Mouse (Mus musculus) limb, embryonic 14.5 days (tissue): ENCODE measurements at regions not wholly inside any gene's neighbourhood (a gene's known extent, or its start where the extent isn't known, plus 50 kb on each side); places are given as distances from the start of the nearest gene placed in this dataset.

ENCODE experiments used
- ATAC-seq: fragments of 200-750 bp; cut with Nextera tagmentation; 2 replicates; pipeline ENCODE4 v1.8.0; 2017; ENCODE audit warnings: low read depth, moderate number of reproducible peaks, moderate TSS enrichment; ENCODE audit not compliant: low FRiP score
- DNase-seq: peaks from one replicate; pipeline ENCODE4 v3.0.0-alpha.2; 2015; ENCODE audit warnings: low spot score
- H3K27ac ChIP-seq: fragments of 300-500 bp; sonication (generic); replicated peaks from 2 replicates; pipeline ENCODE4 v1.5.1; 2014; ENCODE audit warnings: low read depth, mild to moderate bottlenecking, low read length, moderate library complexity, mixed read lengths
- H3K27me3 ChIP-seq: fragments of 300-500 bp; sonication (generic); 2 replicates; pipeline ENCODE4 v1.6.1; 2014; ENCODE audit warnings: low read length, mixed read lengths; ENCODE audit not compliant: control insufficient read depth, insufficient read depth
- H3K36me3 ChIP-seq: fragments of 300-500 bp; sonication (generic); 2 replicates; pipeline ENCODE4 v1.6.1; 2014; ENCODE audit warnings: mild to moderate bottlenecking, low read length, moderate library complexity, mixed read lengths; ENCODE audit not compliant: control insufficient read depth, insufficient read depth
- H3K4me1 ChIP-seq: fragments of 300-500 bp; sonication (generic); 2 replicates; pipeline ENCODE4 v1.6.1; 2014; ENCODE audit warnings: antibody characterized with exemption, low read length, mixed read lengths; ENCODE audit not compliant: control insufficient read depth, insufficient read depth
- H3K4me2 ChIP-seq: fragments of 300-500 bp; sonication (generic); replicated peaks from 2 replicates; pipeline ENCODE4 v1.6.1; 2014; ENCODE audit warnings: low read depth, mild to moderate bottlenecking, low read length, moderate library complexity; ENCODE audit not compliant: severe bottlenecking
- H3K4me3 ChIP-seq: fragments of 300-500 bp; sonication (generic); replicated peaks from 2 replicates; pipeline ENCODE4 v1.5.1; 2014; ENCODE audit warnings: low read length
- H3K9ac ChIP-seq: fragments of 300-500 bp; sonication (generic); 2 replicates; pipeline ENCODE4 v1.6.1; 2014; ENCODE audit warnings: mild to moderate bottlenecking, low read depth, low read length, moderate library complexity; ENCODE audit not compliant: severe bottlenecking
- H3K9me3 ChIP-seq: fragments of 300-500 bp; sonication (generic); 2 replicates; pipeline ENCODE4 v1.6.1; 2016; ENCODE audit warnings: low read length; ENCODE audit not compliant: control insufficient read depth
- POLR2A ChIP-seq: fragments of 200-500 bp; IDR thresholded peaks from 2 replicates; pipeline ENCODE4 v1.8.0; 2012; ENCODE audit warnings: inconsistent platforms, mild to moderate bottlenecking, moderate library complexity, borderline replicate concordance; ENCODE audit not compliant: insufficient read depth, insufficient read length; ENCODE audit errors: extremely low read depth
- WGBS: fragments of 180-500 bp; shearing (Covaris S2); extraction: QIAGEN DNeasy Blood & Tissue Kit; methylation state at CpG from one replicate; pipeline ENCODE4 v1.1.7; 2014; 5-methylcytosine and 5-hydroxymethylcytosine counted together

DNA sequence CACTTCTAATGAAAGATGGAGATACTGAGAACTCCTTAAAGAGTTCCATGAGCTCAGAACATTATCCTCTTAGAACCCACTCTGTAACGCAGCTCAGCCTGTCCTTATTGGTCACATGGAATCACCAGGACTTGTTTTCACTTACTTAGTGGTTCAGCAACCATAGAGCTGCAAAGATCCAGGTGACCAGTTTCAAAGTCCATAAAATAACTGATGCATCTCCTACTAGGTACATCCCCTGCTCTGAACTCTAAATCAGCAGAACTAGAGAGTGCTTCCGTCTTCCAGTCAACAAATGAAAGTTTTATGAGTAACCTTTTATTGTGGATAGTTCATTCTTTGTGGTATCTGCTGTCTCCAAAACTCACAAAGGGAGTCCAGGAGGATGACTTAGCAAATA lies 153.9 kb downstream of the Atp6v1g3 start:
- Histone ChIP-seq H3K4me1 (no peaks in the 10 kb centered on the region; the same call in 1 of the 2 replicates), H3K4me3 (no peak overlapping the region), H3K36me3 (no peaks in the 10 kb centered on the region), H3K27me3 (no peaks in the 10 kb centered on the region), H3K9ac (no peak overlapping the region), H3K4me2 (no peak overlapping the region), H3K9me3 (no peaks in the 10 kb centered on the region), H3K27ac (no peak overlapping the region)
- 81% methylated on average over 2 of the region's 2 CpGs for WGBS
- no peak for ATAC-seq
- no peak for DNase-seq
- TF ChIP-seq POLR2A: no peak
